Mouse (Mus musculus): Measurements from ENCODE around the gene Trim26. TPM values are rescaled to one million over a fixed set of nuclear protein-coding genes. Genes with fewer than 3 reads are reported as not detected.

Trim26 gene
- total and polyA plus RNA-seq, 2 experiments from 2014 or later: 29.8 to 44.3 TPM

GRCm38 (mm10) chr17:36835591-36836426 lies 1.1 kb upstream of the Trim26 start:
- Histone ChIP-seq H3K4me2 (ENCODE audit: low read depth, low read length, poor library complexity, severe bottlenecking) (peak overlapping the region; percentile 56), H3K9ac (replicated peaks; ENCODE audit: low read length, poor library complexity, severe bottlenecking) (no peak overlapping the region), H3K4me1 (ENCODE audit: insufficient read depth, low read length) (0 out of 2 replicates have a peak, but pooled peaks cover 4% of the 10 kb centered on the region), H3K36me3 (ENCODE audit: insufficient read depth, low read length) (no peaks in the 10 kb centered on the region), H3K9me3 (ENCODE audit: low read length) (no peaks in the 10 kb centered on the region), H3K4me3 (ENCODE audit: low read depth, low read length) (peak overlapping the region; percentile 86), H3K27me3 (ENCODE audit: insufficient read depth, low read length) (no peaks in the 10 kb centered on the region), H3K27ac (ENCODE audit: low read depth, low read length) (peak overlapping the region; percentile 76; the same call in 1 of the 2 replicates)
- DNase-seq (ENCODE audit: low spot score): peak; percentile 60
- peak; percentile 10; the same call in 1 of the 2 replicates for ATAC-seq (ENCODE audit: low FRiP score)
- TF ChIP-seq CTCF (IDR thresholded peaks at IDR 0.05): peak; percentile 44
- WGBS: 36% methylated on average over 12 of the region's 12 CpGs

- Histone ChIP-seq H3K4me2 (ENCODE audit: low read depth, low read length, poor library complexity, severe bottlenecking) (peak overlapping the region; percentile 56), H3K36me3 (ENCODE audit: insufficient read depth, low read length) (no peaks in the 10 kb centered on the region), H3K9me3 (ENCODE audit: low read length) (no peaks in the 10 kb centered on the region), H3K4me3 (ENCODE audit: low read depth, low read length) (peak overlapping the region; percentile 86), H3K27ac (ENCODE audit: low read depth, low read length) (peak overlapping the region; percentile 76), H3K9ac (replicated peaks; ENCODE audit: low read length, poor library complexity, severe bottlenecking) (peak overlapping the region; percentile 44; the same call in 1 of the 2 replicates), H3K4me1 (ENCODE audit: insufficient read depth, low read length) (0 out of 2 replicates have a peak, but pooled peaks cover 4% of the 10 kb centered on the region), H3K27me3 (ENCODE audit: insufficient read depth, low read length) (no peaks in the 10 kb centered on the region)
- peak; percentile 15; the same call in 1 of the 2 replicates for ATAC-seq (ENCODE audit: low FRiP score)
- DNase-seq (ENCODE audit: low spot score): no peak
- 17% methylated on average over 3 of the region's 3 CpGs for WGBS
- TF ChIP-seq CTCF (IDR thresholded peaks at IDR 0.05): no peak; the same call in 1 of the 2 replicates
These were observed 514 bp upstream of the Trim26 start for GRCm38 (mm10) chr17:36836427-36836812.

DNA sequence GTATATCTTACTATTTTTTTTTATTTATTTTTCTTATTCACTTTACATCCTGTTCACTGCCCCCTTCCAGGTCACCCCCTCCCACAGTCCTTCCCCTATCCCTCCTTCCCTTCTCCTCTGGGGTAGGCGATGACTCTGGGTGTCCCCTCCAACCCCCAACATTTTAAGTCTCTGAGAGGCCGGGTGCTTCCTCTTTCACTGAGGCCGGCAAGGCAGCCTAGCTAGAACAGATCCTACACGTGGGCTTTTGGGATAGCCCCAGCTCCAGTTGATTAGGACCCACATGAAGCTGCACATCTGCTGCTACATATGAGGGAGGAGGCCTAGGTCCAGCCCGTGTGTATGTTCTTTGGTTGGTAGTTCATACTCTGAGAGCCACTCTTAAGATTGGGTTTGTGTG lies 2.1 kb downstream of the Trim26 start:
- no peak overlapping the region for H3K4me2 ChIP-seq (ENCODE audit: low read depth, low read length, poor library complexity, severe bottlenecking)
- 91% methylated on average over 5 of the region's 5 CpGs for WGBS
- H3K4me3 ChIP-seq (ENCODE audit: low read depth, low read length): no peak overlapping the region
- H3K36me3 ChIP-seq (ENCODE audit: insufficient read depth, low read length): no peaks in the 10 kb centered on the region
- no peaks in the 10 kb centered on the region for H3K9me3 ChIP-seq (ENCODE audit: low read length)
- no peak for TF ChIP-seq CTCF (IDR thresholded peaks at IDR 0.05)
- 0 out of 2 replicates have a peak overlapping the region, but pooled peaks have one; percentile 13 for H3K9ac ChIP-seq (replicated peaks; ENCODE audit: low read length, poor library complexity, severe bottlenecking)
- H3K27ac ChIP-seq (ENCODE audit: low read depth, low read length): no peak overlapping the region
- 0 out of 2 replicates have a peak, but pooled peaks cover 4% of the 10 kb centered on the region for H3K4me1 ChIP-seq (ENCODE audit: insufficient read depth, low read length)
- H3K27me3 ChIP-seq (ENCODE audit: insufficient read depth, low read length): no peaks in the 10 kb centered on the region
- ATAC-seq (ENCODE audit: low FRiP score) (no peak), DNase-seq (ENCODE audit: low spot score) (no peak)

GRCm38 (mm10) chr17:36839931-36840330 lies 3.0 kb downstream of the Trim26 start:
- H3K36me3 ChIP-seq (ENCODE audit: insufficient read depth, low read length): no peaks in the 10 kb centered on the region
- no peak for ATAC-seq (ENCODE audit: low FRiP score)
- 0 out of 2 replicates have a peak, but pooled peaks cover 4% of the 10 kb centered on the region for H3K4me1 ChIP-seq (ENCODE audit: insufficient read depth, low read length)
- no peak overlapping the region for H3K9ac ChIP-seq (replicated peaks; ENCODE audit: low read length, poor library complexity, severe bottlenecking)
- H3K27me3 ChIP-seq (ENCODE audit: insufficient read depth, low read length): no peaks in the 10 kb centered on the region
- no peak overlapping the region for H3K27ac ChIP-seq (ENCODE audit: low read depth, low read length)
- no peak overlapping the region for H3K4me3 ChIP-seq (ENCODE audit: low read depth, low read length)
- TF ChIP-seq CTCF (IDR thresholded peaks at IDR 0.05): no peak
- no peak for DNase-seq (ENCODE audit: low spot score)
- 87% methylated on average over 3 of the region's 3 CpGs for WGBS
- no peak overlapping the region for H3K4me2 ChIP-seq (ENCODE audit: low read depth, low read length, poor library complexity, severe bottlenecking)
- no peaks in the 10 kb centered on the region for H3K9me3 ChIP-seq (ENCODE audit: low read length)

DNA sequence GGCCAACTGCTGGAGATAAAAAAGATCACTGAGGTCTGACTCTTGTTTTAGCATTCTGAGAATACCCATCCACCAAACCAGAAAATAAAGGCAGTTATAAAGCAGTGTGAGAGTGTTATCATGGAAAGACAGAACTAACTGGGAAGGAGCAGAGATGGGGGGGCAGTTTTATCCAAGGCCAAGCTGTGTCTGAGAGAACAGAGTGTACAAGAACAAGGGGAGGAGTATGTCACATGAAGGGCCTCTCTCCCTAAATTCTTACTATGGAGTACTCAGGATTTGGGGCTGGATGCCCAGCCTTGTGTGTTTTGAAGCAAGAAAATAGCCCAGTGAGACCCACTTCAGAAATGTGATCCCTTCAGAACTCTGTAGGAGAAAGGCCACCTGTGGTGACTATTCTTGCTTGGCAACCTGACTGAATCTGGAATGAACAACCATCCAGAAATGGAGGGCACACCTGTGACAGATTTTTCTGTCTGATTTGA lies 4.1 kb downstream of the Trim26 start:
- no peak overlapping the region for H3K27ac ChIP-seq (ENCODE audit: low read depth, low read length)
- ATAC-seq (ENCODE audit: low FRiP score): no peak
- no peaks in the 10 kb centered on the region for H3K36me3 ChIP-seq (ENCODE audit: insufficient read depth, low read length)
- no peak overlapping the region for H3K4me2 ChIP-seq (ENCODE audit: low read depth, low read length, poor library complexity, severe bottlenecking)
- no peak overlapping the region for H3K4me3 ChIP-seq (ENCODE audit: low read depth, low read length)
- no peak for TF ChIP-seq CTCF (IDR thresholded peaks at IDR 0.05)
- no peak overlapping the region for H3K9ac ChIP-seq (replicated peaks; ENCODE audit: low read length, poor library complexity, severe bottlenecking)
- no peaks in the 10 kb centered on the region for H3K27me3 ChIP-seq (ENCODE audit: insufficient read depth, low read length)
- no peaks in the 10 kb centered on the region for H3K9me3 ChIP-seq (ENCODE audit: low read length)
- H3K4me1 ChIP-seq (ENCODE audit: insufficient read depth, low read length): 0 out of 2 replicates have a peak, but pooled peaks cover 4% of the 10 kb centered on the region
- DNase-seq (ENCODE audit: low spot score): no peak

- no peak for DNase-seq (ENCODE audit: low spot score)
- Histone ChIP-seq H3K36me3 (ENCODE audit: insufficient read depth, low read length) (0 out of 2 replicates have a peak, but pooled peaks cover 3% of the 10 kb centered on the region), H3K4me3 (ENCODE audit: low read depth, low read length) (no peak overlapping the region), H3K27ac (ENCODE audit: low read depth, low read length) (no peak overlapping the region), H3K4me2 (ENCODE audit: low read depth, low read length, poor library complexity, severe bottlenecking) (no peak overlapping the region), H3K9me3 (ENCODE audit: low read length) (no peaks in the 10 kb centered on the region), H3K9ac (replicated peaks; ENCODE audit: low read length, poor library complexity, severe bottlenecking) (no peak overlapping the region), H3K4me1 (ENCODE audit: insufficient read depth, low read length) (0 out of 2 replicates have a peak, but pooled peaks cover 3% of the 10 kb centered on the region), H3K27me3 (ENCODE audit: insufficient read depth, low read length) (no peaks in the 10 kb centered on the region)
- no peak for TF ChIP-seq CTCF (IDR thresholded peaks at IDR 0.05)
- 80% methylated on average over 7 of the region's 7 CpGs for WGBS
- ATAC-seq (ENCODE audit: low FRiP score): no peak
These were observed 6.8 kb downstream of the Trim26 start for GRCm38 (mm10) chr17:36843696-36844095.

All from midbrain, postnatal 0 days (tissue).